Mouse (Mus musculus) bone marrow, adult 2 months (tissue): ENCODE measurements around the gene Tpst2. TPM values are rescaled to one million over a fixed set of nuclear protein-coding genes. Genes with fewer than 3 reads are reported as not detected.

Experiments
- H3K27ac ChIP-seq: fragments of 200-500 bp; 2 replicates; pipeline ENCODE4 v1.5.1; 2012; ENCODE audit warnings: low read depth, mild to moderate bottlenecking, control low read depth, inconsistent platforms, low read length; ENCODE audit not compliant: control insufficient read depth, poor library complexity, insufficient read depth
- H3K4me1 ChIP-seq: fragments of 200-500 bp; 2 replicates; pipeline ENCODE4 v1.6.1; 2011; ENCODE audit warnings: low read length; ENCODE audit not compliant: control insufficient read depth, insufficient read depth
- H3K4me3 ChIP-seq: fragments of 200-500 bp; replicated peaks from 2 replicates; pipeline ENCODE3; 2011; ENCODE audit warnings: mild to moderate bottlenecking, low read depth, low read length, control low read depth; ENCODE audit not compliant: control insufficient read depth
- CTCF ChIP-seq: fragments of 200-500 bp; IDR thresholded peaks from 2 replicates; pipeline ENCODE4 v1.5.1; 2011; ENCODE audit warnings: low read length, control low read depth; ENCODE audit not compliant: control insufficient read depth, insufficient read depth
- POLR2A ChIP-seq: fragments of 200-500 bp; IDR thresholded peaks from 2 replicates; pipeline ENCODE4 v1.6.1; 2011; ENCODE audit warnings: low read depth, mild to moderate bottlenecking, control low read depth, low read length, borderline replicate concordance; ENCODE audit not compliant: control insufficient read depth
- WGBS: fragments of 180-500 bp; shearing (Covaris S2); methylation state at CpG from one replicate; pipeline ENCODE4 v1.1.7; 2018; 5-methylcytosine and 5-hydroxymethylcytosine counted together
- polyA plus RNA-seq: library from polyadenylated mRNA; stranded (reverse); fragments of >200 nt; gene quantifications from 2 replicates; pipeline ENCODE4 v1.2.4, GENCODE M21; 2011; ENCODE audit warnings: low replicate concordance; ENCODE audit not compliant: missing spikeins, insufficient read depth, insufficient read length

The Tpst2 gene
- polyA plus RNA-seq, 1 experiment: 43.3 TPM

- Histone ChIP-seq H3K27ac (peak overlapping the region; percentile 80), H3K4me3 (peak overlapping the region; percentile 6), H3K4me1 (peaks cover 40% of the 10 kb centered on the region)
- TF ChIP-seq CTCF (no peak), POLR2A (no peak)
- whole genome bisulfite sequencing: 33% methylated on average over 6 of the region's 6 CpGs
These were observed 5.8 kb downstream of the Tpst2 start for GRCm38 (mm10) chr5:112282123-112282779.

- 12% methylated on average over 9 of the region's 9 CpGs for WGBS
- H3K27ac ChIP-seq: peak overlapping the region; percentile 80
These were observed 6.4 kb downstream of the Tpst2 start for GRCm38 (mm10) chr5:112282780-112283482.

GRCm38 (mm10) chr5:112283543-112284202 is 7.2 kb downstream of the Tpst2 start:
- TF ChIP-seq CTCF (no peak), POLR2A (no peak)
- Histone ChIP-seq H3K4me3 (peak overlapping the region; percentile 5), H3K27ac (peak overlapping the region; percentile 80), H3K4me1 (peaks cover 44% of the 10 kb centered on the region)
- 2% methylated on average over 10 of the region's 10 CpGs for WGBS

More at GRCm38 (mm10) chr5:112282780-112283482, 6.4 kb downstream of the Tpst2 start:
- no peak for TF ChIP-seq POLR2A
- no peak for TF ChIP-seq CTCF
- Histone ChIP-seq H3K4me1 (peaks cover 46% of the 10 kb centered on the region), H3K4me3 (no peak overlapping the region)

GRCm38 (mm10) chr5:112284203-112284582 is 7.7 kb downstream of the Tpst2 start:
- Histone ChIP-seq H3K27ac (peak overlapping the region; percentile 80), H3K4me1 (peaks cover 40% of the 10 kb centered on the region), H3K4me3 (no peak overlapping the region)
- WGBS: 17% methylated on average over 7 of the region's 7 CpGs
- TF ChIP-seq POLR2A (no peak), CTCF (no peak)

GRCm38 (mm10) chr5:112285548-112286085 is 9.1 kb downstream of the Tpst2 start:
- peaks cover 36% of the 10 kb centered on the region for H3K4me1 ChIP-seq
- H3K4me3 ChIP-seq: no peak overlapping the region
- 62% methylated on average over 7 of the region's 7 CpGs for WGBS
- TF ChIP-seq POLR2A (no peak), CTCF (no peak)
- peak overlapping the region; percentile 6; the same call in 1 of the 2 replicates for H3K27ac ChIP-seq

GRCm38 (mm10) chr5:112286608-112286983 is 10.1 kb downstream of the Tpst2 start:
- TF ChIP-seq POLR2A (no peak), CTCF (no peak)
- peak overlapping the region; percentile 25; the same call in 1 of the 2 replicates for H3K27ac ChIP-seq
- WGBS: 30% methylated on average over 2 of the region's 2 CpGs
- no peak overlapping the region for H3K4me3 ChIP-seq
- peaks cover 34% of the 10 kb centered on the region for H3K4me1 ChIP-seq

GRCm38 (mm10) chr5:112286984-112287641 is 10.6 kb downstream of the Tpst2 start:
- peaks cover 34% of the 10 kb centered on the region for H3K4me1 ChIP-seq
- 5% methylated on average over 11 of the region's 11 CpGs for WGBS
- no peak overlapping the region for H3K4me3 ChIP-seq
- peak overlapping the region; percentile 62 for H3K27ac ChIP-seq
- TF ChIP-seq CTCF (no peak), POLR2A (no peak)

GRCm38 (mm10) chr5:112287652-112288051 is 11.2 kb downstream of the Tpst2 start:
- WGBS: 68% methylated on average over 2 of the region's 2 CpGs

More at GRCm38 (mm10) chr5:112287652-112288051, 11.2 kb downstream of the Tpst2 start:
- Histone ChIP-seq H3K4me3 (no peak overlapping the region), H3K27ac (peak overlapping the region; percentile 62), H3K4me1 (peaks cover 34% of the 10 kb centered on the region)
- no peak for TF ChIP-seq CTCF
